Mouse (Mus musculus) gastrocnemius, postnatal 10 days (tissue): ENCODE measurements around the gene Sycp2l. TPM values are rescaled to one million over a fixed set of nuclear protein-coding genes. Genes with fewer than 3 reads are reported as not detected.

ENCODE experiments used
- total RNA-seq, 2 experiments: library from RNA; stranded (reverse); gene quantifications; 2 replicates each; pipeline ENCODE4 v1.2.3; 2021

The Sycp2l gene
- total RNA-seq, 2 experiments from 2014 or later, result not detected

Other genes with a start within 250 kb of the Sycp2l start
- 10 to 100 TPM; 28.7 to 29.0 TPM for gene Pak1ip1, start 113.3 kb upstream of the Sycp2l start, total RNA-seq
- gene Tmem14c, start 98.0 kb upstream of the Sycp2l start, total RNA-seq, result 10 to 100 TPM; 65.9 to 79.8 TPM
- not detected for gene Mak, start 34.6 kb upstream of the Sycp2l start, total RNA-seq
- not detected for gene Gcm2, start 3.3 kb upstream of the Sycp2l start, total RNA-seq
- under 1 TPM; 0.32 to 0.38 TPM for gene Elovl2, start 106.1 kb downstream of the Sycp2l start, total RNA-seq
- gene Smim13, start 135.5 kb downstream of the Sycp2l start, total RNA-seq, result 10 to 100 TPM; 23.4 to 24.5 TPM
- gene Gm17364, start 159.7 kb downstream of the Sycp2l start, total RNA-seq, result not detected